Mouse (Mus musculus): ENCODE results near the gene Muc4. TPM values are rescaled to one million over a fixed set of nuclear protein-coding genes. Genes with fewer than 3 reads are reported as not detected.

Muc4 gene
- total RNA-seq, 2 experiments from 2014 or later, result 0.08 to 0.10 TPM

DNA sequence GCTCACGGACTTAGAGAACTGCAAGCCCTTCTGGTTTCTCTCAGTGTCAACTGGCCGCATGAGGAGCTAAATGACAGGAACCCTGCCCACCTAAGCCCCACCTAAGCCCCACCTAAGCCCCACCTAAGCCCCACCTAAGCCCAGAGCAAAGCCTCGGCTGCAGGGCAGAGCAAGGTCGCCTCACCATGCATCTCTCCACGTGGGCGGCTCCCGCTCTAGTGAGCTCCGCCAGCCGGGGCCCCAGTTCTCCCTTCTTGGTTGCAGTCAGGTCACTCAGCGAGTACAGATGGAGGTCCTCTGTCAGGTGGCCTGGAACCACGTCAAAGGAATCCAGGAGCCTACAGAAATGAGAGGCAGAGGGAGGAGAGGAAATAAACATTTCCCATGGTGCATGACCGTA is 89.7 kb downstream of the Muc4 start:
- intact Hi-C loops (cut with DNase I), result no loop called here
- DNase-seq (ENCODE audit: low spot score), result no peak

GRCm38 (mm10) chr16:32826521-32826920 is 90.8 kb downstream of the Muc4 start:
- intact Hi-C loops (cut with DNase I), result no loop called here
- no peak for DNase-seq (ENCODE audit: low spot score)

DNA sequence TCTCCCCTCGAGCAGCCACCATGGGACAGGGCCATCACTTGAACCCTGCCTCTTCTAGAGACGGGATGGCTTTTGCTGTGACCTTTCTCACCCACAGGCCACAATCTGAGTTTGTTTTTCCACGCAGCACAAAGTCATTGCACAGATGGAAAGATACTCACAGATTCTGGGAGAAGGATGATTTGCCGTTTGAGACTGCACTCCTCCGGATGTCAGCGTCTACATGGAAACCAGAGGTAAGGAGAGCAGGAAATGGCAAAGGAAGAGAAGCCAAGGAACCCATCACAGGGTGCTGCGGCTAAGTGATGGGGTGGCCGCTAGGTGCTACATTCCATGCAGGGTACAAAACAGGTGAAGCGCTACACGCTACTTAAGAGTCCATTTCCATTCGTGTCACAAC is 93.4 kb downstream of the Muc4 start:
- intact Hi-C loops (cut with DNase I), result no loop called here
- no peak for DNase-seq (ENCODE audit: low spot score)

GRCm38 (mm10) chr16:32831501-32831900 is 95.8 kb downstream of the Muc4 start:
- DNase-seq (ENCODE audit: low spot score), result no peak
- intact Hi-C loops (cut with DNase I), result no loop called here

Other genes with a start within 250 kb of the Muc4 start
- gene Slc51a, start 248.0 kb upstream of the Muc4 start, total RNA-seq (2021), result under 1 TPM; 0.75 to 0.95 TPM
- gene Zdhhc19, start 239.6 kb upstream of the Muc4 start, total RNA-seq (2021), result not detected
- 100 to 1,000 TPM; 168 to 194 TPM for gene Tfrc, start 127.0 kb upstream of the Muc4 start, total RNA-seq (2021)
- gene Tnk2, start 92.0 kb upstream of the Muc4 start, total RNA-seq (2021), result 10 to 100 TPM; 20.9 to 24.7 TPM
- gene Muc20, start 61.5 kb downstream of the Muc4 start, total RNA-seq (2021), result under 1 TPM in 1 of 2 experiments, not detected in 1; 0.22 TPM
- gene Smbd1, start 74.6 kb downstream of the Muc4 start, total RNA-seq (2021), result not detected
- 100 to 1,000 TPM; 106 to 109 TPM for gene Fyttd1, start 141.6 kb downstream of the Muc4 start, total RNA-seq (2021)
- 10 to 100 TPM; 27.8 to 32.4 TPM for gene Rubcn, start 141.9 kb downstream of the Muc4 start, total RNA-seq (2021)
- 10 to 100 TPM; 25.9 to 27.2 TPM for gene Lrch3, start 178.2 kb downstream of the Muc4 start, total RNA-seq (2021)